Mouse (Mus musculus): ENCODE measurements around the gene Mia2. TPM values are rescaled to one million over a fixed set of nuclear protein-coding genes. Genes with fewer than 3 reads are reported as not detected.

Gene Mia2
- polyA plus RNA-seq, 1 experiment from 2014 or later = 32.8 TPM

DNA sequence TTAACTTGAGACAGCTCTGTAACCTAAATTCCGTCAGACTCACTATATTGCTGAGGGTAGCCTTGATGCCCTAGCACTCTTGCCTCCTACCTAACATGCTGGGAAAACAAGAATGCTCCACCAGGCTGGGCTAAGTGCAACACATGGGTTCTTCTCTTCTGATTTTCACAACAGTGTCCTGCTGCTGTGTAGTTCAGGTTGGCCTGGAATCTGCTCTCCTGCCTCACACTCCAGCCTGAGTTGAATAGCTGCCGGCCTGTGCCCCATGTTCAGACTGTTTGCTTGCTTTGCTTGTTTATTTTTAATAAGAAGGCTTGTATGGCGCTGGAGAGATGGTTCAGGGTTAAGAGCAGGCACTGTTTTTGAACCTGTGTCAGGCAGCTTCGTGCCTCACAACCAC lies 15.1 kb upstream of the Mia2 start:
- no peaks in the 10 kb centered on the region for H3K9me3 ChIP-seq (ENCODE audit: control insufficient read depth, low read length)
- H3K4me2 ChIP-seq (ENCODE audit: low read length) = no peak overlapping the region
- H3K4me3 ChIP-seq (ENCODE audit: low read length) = no peak overlapping the region
- H3K4me1 ChIP-seq (ENCODE audit: control insufficient read depth, insufficient read depth, low read depth, low read length) = no peaks in the 10 kb centered on the region
- no peak overlapping the region for H3K9ac ChIP-seq (ENCODE audit: low read depth, low read length)
- 87% methylated on average over 4 of the region's 4 CpGs for WGBS
- no peaks in the 10 kb centered on the region for H3K27me3 ChIP-seq (replicated peaks; ENCODE audit: control insufficient read depth, insufficient read depth, low read length)
- H3K27ac ChIP-seq (ENCODE audit: low read depth, low read length) = no peak overlapping the region
- ATAC-seq = no peak
- no peaks in the 10 kb centered on the region for H3K36me3 ChIP-seq (ENCODE audit: control insufficient read depth, insufficient read depth, low read length)

DNA sequence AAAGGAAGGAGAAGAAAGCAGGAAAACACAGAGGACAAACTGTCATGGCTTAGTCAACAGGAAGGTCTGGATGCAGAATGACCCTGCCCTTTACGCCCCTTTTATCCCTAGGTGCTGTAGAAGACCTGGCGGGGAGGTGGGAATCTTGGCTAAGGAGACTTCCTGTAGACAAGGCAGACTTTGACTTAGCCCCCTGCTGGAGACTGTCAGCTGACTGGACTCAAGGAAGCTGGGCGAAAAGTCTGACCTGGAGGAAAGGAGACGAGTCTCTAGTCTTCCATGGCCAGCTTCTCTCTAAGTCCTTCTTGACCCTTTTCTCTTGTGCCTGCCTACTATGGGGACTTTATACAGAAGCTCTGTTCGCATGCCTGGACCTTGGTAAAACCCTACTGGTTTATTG lies 11.2 kb upstream of the Mia2 start:
- H3K9me3 ChIP-seq (ENCODE audit: control insufficient read depth, low read length) = no peaks in the 10 kb centered on the region
- no peak for ATAC-seq

GRCm38 (mm10) chr12:59086171-59086570 lies 9.4 kb upstream of the Mia2 start:
- Histone ChIP-seq H3K9ac (ENCODE audit: low read depth, low read length) (no peak overlapping the region), H3K4me1 (ENCODE audit: control insufficient read depth, insufficient read depth, low read depth, low read length) (no peaks in the 10 kb centered on the region), H3K9me3 (ENCODE audit: control insufficient read depth, low read length) (no peaks in the 10 kb centered on the region), H3K27ac (ENCODE audit: low read depth, low read length) (no peak overlapping the region), H3K4me3 (ENCODE audit: low read length) (no peak overlapping the region), H3K27me3 (replicated peaks; ENCODE audit: control insufficient read depth, insufficient read depth, low read length) (no peaks in the 10 kb centered on the region), H3K4me2 (ENCODE audit: low read length) (no peak overlapping the region), H3K36me3 (ENCODE audit: control insufficient read depth, insufficient read depth, low read length) (no peaks in the 10 kb centered on the region)
- ATAC-seq = no peak
- 75% methylated on average over 5 of the region's 5 CpGs for WGBS

More for the DNA sequence above, 11.2 kb upstream of the Mia2 start:
- H3K4me2 ChIP-seq (ENCODE audit: low read length) = no peak overlapping the region
- no peaks in the 10 kb centered on the region for H3K36me3 ChIP-seq (ENCODE audit: control insufficient read depth, insufficient read depth, low read length)
- H3K4me1 ChIP-seq (ENCODE audit: control insufficient read depth, insufficient read depth, low read depth, low read length) = no peaks in the 10 kb centered on the region
- H3K27me3 ChIP-seq (replicated peaks; ENCODE audit: control insufficient read depth, insufficient read depth, low read length) = no peaks in the 10 kb centered on the region
- WGBS = 77% methylated on average over 5 of the region's 5 CpGs
- no peak overlapping the region for H3K27ac ChIP-seq (ENCODE audit: low read depth, low read length)
- no peak overlapping the region for H3K9ac ChIP-seq (ENCODE audit: low read depth, low read length)
- no peak overlapping the region for H3K4me3 ChIP-seq (ENCODE audit: low read length)

- no peak overlapping the region for H3K9ac ChIP-seq (ENCODE audit: low read depth, low read length)
- no peaks in the 10 kb centered on the region for H3K36me3 ChIP-seq (ENCODE audit: control insufficient read depth, insufficient read depth, low read length)
- ATAC-seq = no peak
- 66% methylated on average over 2 of the region's 2 CpGs for WGBS
- H3K4me3 ChIP-seq (ENCODE audit: low read length) = no peak overlapping the region
- no peaks in the 10 kb centered on the region for H3K9me3 ChIP-seq (ENCODE audit: control insufficient read depth, low read length)
- no peak overlapping the region for H3K4me2 ChIP-seq (ENCODE audit: low read length)
- H3K4me1 ChIP-seq (ENCODE audit: control insufficient read depth, insufficient read depth, low read depth, low read length) = no peaks in the 10 kb centered on the region
- no peaks in the 10 kb centered on the region for H3K27me3 ChIP-seq (replicated peaks; ENCODE audit: control insufficient read depth, insufficient read depth, low read length)
- no peak overlapping the region for H3K27ac ChIP-seq (ENCODE audit: low read depth, low read length)
Observed at GRCm38 (mm10) chr12:59093543-59093942, 2.1 kb upstream of the Mia2 start.

- no peak for ATAC-seq
- WGBS = 80% methylated on average over 5 of the region's 5 CpGs
- no peak overlapping the region for H3K27ac ChIP-seq (ENCODE audit: low read depth, low read length)
Observed at GRCm38 (mm10) chr12:59104771-59105170, 9.2 kb downstream of the Mia2 start.

DNA sequence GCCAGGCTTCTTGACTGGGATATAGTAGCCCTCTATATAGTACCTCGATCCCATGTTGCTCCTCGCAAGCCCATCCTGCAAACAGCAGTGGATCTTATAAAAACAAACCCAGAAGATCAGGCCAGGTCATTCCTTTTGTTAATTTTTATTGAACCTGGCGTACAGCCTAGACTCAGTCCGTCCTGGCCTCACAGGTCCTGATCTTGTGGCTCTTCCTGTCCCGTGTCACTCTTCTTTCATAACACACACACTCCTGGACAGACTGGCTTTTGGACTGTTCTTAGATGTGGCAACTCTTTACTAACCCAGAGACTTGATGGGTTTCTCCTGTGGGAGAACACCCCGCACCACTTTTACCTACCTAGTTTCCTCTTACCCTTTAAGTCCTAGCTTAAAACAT lies 10.3 kb downstream of the Mia2 start:
- H3K4me1 ChIP-seq (ENCODE audit: control insufficient read depth, insufficient read depth, low read depth, low read length) = no peaks in the 10 kb centered on the region
- no peak overlapping the region for H3K4me3 ChIP-seq (ENCODE audit: low read length)
- H3K9ac ChIP-seq (ENCODE audit: low read depth, low read length) = no peak overlapping the region
- H3K36me3 ChIP-seq (ENCODE audit: control insufficient read depth, insufficient read depth, low read length) = no peaks in the 10 kb centered on the region
- H3K4me2 ChIP-seq (ENCODE audit: low read length) = no peak overlapping the region
- H3K27me3 ChIP-seq (replicated peaks; ENCODE audit: control insufficient read depth, insufficient read depth, low read length) = no peaks in the 10 kb centered on the region
- no peaks in the 10 kb centered on the region for H3K9me3 ChIP-seq (ENCODE audit: control insufficient read depth, low read length)
- 79% methylated on average over 6 of the region's 6 CpGs for WGBS
- H3K27ac ChIP-seq (ENCODE audit: low read depth, low read length) = no peak overlapping the region
- ATAC-seq = no peak

More at GRCm38 (mm10) chr12:59104771-59105170, 9.2 kb downstream of the Mia2 start:
- no peaks in the 10 kb centered on the region for H3K4me1 ChIP-seq (ENCODE audit: control insufficient read depth, insufficient read depth, low read depth, low read length)
- H3K4me3 ChIP-seq (ENCODE audit: low read length) = no peak overlapping the region
- H3K36me3 ChIP-seq (ENCODE audit: control insufficient read depth, insufficient read depth, low read length) = no peaks in the 10 kb centered on the region
- no peaks in the 10 kb centered on the region for H3K9me3 ChIP-seq (ENCODE audit: control insufficient read depth, low read length)
- H3K4me2 ChIP-seq (ENCODE audit: low read length) = no peak overlapping the region
- H3K9ac ChIP-seq (ENCODE audit: low read depth, low read length) = no peak overlapping the region
- H3K27me3 ChIP-seq (replicated peaks; ENCODE audit: control insufficient read depth, insufficient read depth, low read length) = no peaks in the 10 kb centered on the region

GRCm38 (mm10) chr12:59106491-59106890 lies 10.9 kb downstream of the Mia2 start:
- H3K9ac ChIP-seq (ENCODE audit: low read depth, low read length) = no peak overlapping the region
- H3K27me3 ChIP-seq (replicated peaks; ENCODE audit: control insufficient read depth, insufficient read depth, low read length) = no peaks in the 10 kb centered on the region
- no peaks in the 10 kb centered on the region for H3K4me1 ChIP-seq (ENCODE audit: control insufficient read depth, insufficient read depth, low read depth, low read length)
- H3K36me3 ChIP-seq (ENCODE audit: control insufficient read depth, insufficient read depth, low read length) = no peaks in the 10 kb centered on the region
- WGBS = 90% methylated on average over 5 of the region's 5 CpGs
- H3K4me3 ChIP-seq (ENCODE audit: low read length) = no peak overlapping the region
- no peak overlapping the region for H3K27ac ChIP-seq (ENCODE audit: low read depth, low read length)
- no peaks in the 10 kb centered on the region for H3K9me3 ChIP-seq (ENCODE audit: control insufficient read depth, low read length)
- no peak for ATAC-seq
- no peak overlapping the region for H3K4me2 ChIP-seq (ENCODE audit: low read length)

- Histone ChIP-seq H3K36me3 (ENCODE audit: control insufficient read depth, insufficient read depth, low read length) (no peaks in the 10 kb centered on the region), H3K9ac (ENCODE audit: low read depth, low read length) (no peak overlapping the region), H3K27me3 (replicated peaks; ENCODE audit: control insufficient read depth, insufficient read depth, low read length) (no peaks in the 10 kb centered on the region), H3K27ac (ENCODE audit: low read depth, low read length) (no peak overlapping the region), H3K4me2 (ENCODE audit: low read length) (no peak overlapping the region), H3K4me3 (ENCODE audit: low read length) (no peak overlapping the region), H3K4me1 (ENCODE audit: control insufficient read depth, insufficient read depth, low read depth, low read length) (no peaks in the 10 kb centered on the region), H3K9me3 (ENCODE audit: control insufficient read depth, low read length) (no peaks in the 10 kb centered on the region)
- ATAC-seq = no peak
- WGBS = 91% methylated on average over 4 of the region's 4 CpGs
Observed at GRCm38 (mm10) chr12:59107926-59108325, 12.3 kb downstream of the Mia2 start.

GRCm38 (mm10) chr12:59117184-59117583 lies 21.6 kb downstream of the Mia2 start:
- no peak overlapping the region for H3K9ac ChIP-seq (ENCODE audit: low read depth, low read length)
- ATAC-seq = no peak
- 87% methylated on average over 3 of the region's 3 CpGs for WGBS
- H3K27me3 ChIP-seq (replicated peaks; ENCODE audit: control insufficient read depth, insufficient read depth, low read length) = no peaks in the 10 kb centered on the region
- no peaks in the 10 kb centered on the region for H3K36me3 ChIP-seq (ENCODE audit: control insufficient read depth, insufficient read depth, low read length)
- no peak overlapping the region for H3K4me2 ChIP-seq (ENCODE audit: low read length)
- H3K4me3 ChIP-seq (ENCODE audit: low read length) = no peak overlapping the region
- H3K9me3 ChIP-seq (ENCODE audit: control insufficient read depth, low read length) = no peaks in the 10 kb centered on the region
- no peaks in the 10 kb centered on the region for H3K4me1 ChIP-seq (ENCODE audit: control insufficient read depth, insufficient read depth, low read depth, low read length)
- H3K27ac ChIP-seq (ENCODE audit: low read depth, low read length) = no peak overlapping the region

DNA sequence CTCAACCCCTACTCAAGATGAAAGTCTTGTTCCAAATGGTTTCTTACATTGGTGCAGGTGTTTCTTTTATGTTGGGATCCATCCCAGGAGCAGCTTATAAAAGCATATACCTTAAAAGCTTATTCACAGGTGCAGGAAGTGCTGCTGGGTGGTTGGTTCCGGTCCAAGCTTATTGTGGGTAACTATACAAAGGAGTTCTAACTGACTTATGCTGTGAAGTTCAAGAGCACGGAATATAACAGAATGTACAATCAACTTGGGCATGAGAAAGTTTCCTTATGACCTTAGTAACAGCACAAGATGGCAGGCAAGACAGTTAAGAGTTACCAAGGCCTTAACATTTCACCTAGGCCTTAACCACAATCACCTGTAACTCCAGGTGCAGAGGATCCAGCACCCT lies 29.8 kb downstream of the Mia2 start:
- H3K4me2 ChIP-seq (ENCODE audit: low read length) = no peak overlapping the region
- H3K27me3 ChIP-seq (replicated peaks; ENCODE audit: control insufficient read depth, insufficient read depth, low read length) = no peaks in the 10 kb centered on the region
- H3K4me3 ChIP-seq (ENCODE audit: low read length) = no peak overlapping the region
- H3K9ac ChIP-seq (ENCODE audit: low read depth, low read length) = no peak overlapping the region
- ATAC-seq = no peak
- H3K9me3 ChIP-seq (ENCODE audit: control insufficient read depth, low read length) = no peaks in the 10 kb centered on the region
- no peak overlapping the region for H3K27ac ChIP-seq (ENCODE audit: low read depth, low read length)
- no peaks in the 10 kb centered on the region for H3K36me3 ChIP-seq (ENCODE audit: control insufficient read depth, insufficient read depth, low read length)
- H3K4me1 ChIP-seq (ENCODE audit: control insufficient read depth, insufficient read depth, low read depth, low read length) = peaks cover 8% of the 10 kb centered on the region
- WGBS = 87% methylated on average over 2 of the region's 2 CpGs
